Mouse (Mus musculus) kidney, adult 11 months (tissue): Measurements from ENCODE around the gene Fras1.

Source experiments
- DNase-seq: peaks from one replicate; pipeline ENCODE4 v3.0.0; 2022

The Fras1 gene

GRCm38 (mm10) chr5:96405139-96405842 lies 31.5 kb downstream of the Fras1 start:
- DNase-seq: no peak

GRCm38 (mm10) chr5:96408291-96408690 lies 34.5 kb downstream of the Fras1 start:
- no peak for DNase-seq

- DNase-seq: peak; percentile 19
Observed at GRCm38 (mm10) chr5:96412754-96413394, 39.1 kb downstream of the Fras1 start.

GRCm38 (mm10) chr5:96417121-96417520 lies 43.4 kb downstream of the Fras1 start:
- no peak for DNase-seq

- no peak for DNase-seq
Observed at GRCm38 (mm10) chr5:96421550-96421949, 47.8 kb downstream of the Fras1 start.

- DNase-seq: no peak
Observed at GRCm38 (mm10) chr5:96422716-96423115, 49.0 kb downstream of the Fras1 start.

- DNase-seq: no peak
Observed at GRCm38 (mm10) chr5:96425391-96425790, 51.6 kb downstream of the Fras1 start.

GRCm38 (mm10) chr5:96429532-96430141 lies 55.9 kb downstream of the Fras1 start:
- DNase-seq: no peak

GRCm38 (mm10) chr5:96437870-96438269 lies 64.1 kb downstream of the Fras1 start:
- DNase-seq: no peak

- no peak for DNase-seq
Observed at GRCm38 (mm10) chr5:96439811-96440210, 66.1 kb downstream of the Fras1 start.

GRCm38 (mm10) chr5:96447460-96447859 lies 73.7 kb downstream of the Fras1 start:
- DNase-seq: peak; percentile 50

GRCm38 (mm10) chr5:96452027-96452426 lies 78.3 kb downstream of the Fras1 start:
- DNase-seq: no peak

- DNase-seq: no peak
Observed at GRCm38 (mm10) chr5:96453386-96453785, 79.6 kb downstream of the Fras1 start.

GRCm38 (mm10) chr5:96454422-96454821 lies 80.7 kb downstream of the Fras1 start:
- DNase-seq: no peak

GRCm38 (mm10) chr5:96455241-96455640 lies 81.5 kb downstream of the Fras1 start:
- DNase-seq: no peak

- no peak for DNase-seq
Observed at GRCm38 (mm10) chr5:96457436-96457958, 83.7 kb downstream of the Fras1 start.

GRCm38 (mm10) chr5:96459605-96460004 lies 85.8 kb downstream of the Fras1 start:
- DNase-seq: no peak

- peak; percentile 8 for DNase-seq
Observed at GRCm38 (mm10) chr5:96462197-96462596, 88.4 kb downstream of the Fras1 start.

- DNase-seq: no peak
Observed at GRCm38 (mm10) chr5:96466461-96466860, 92.7 kb downstream of the Fras1 start.

GRCm38 (mm10) chr5:96471995-96472394 lies 98.2 kb downstream of the Fras1 start:
- peak; percentile 7 for DNase-seq

- no peak for DNase-seq
Observed at GRCm38 (mm10) chr5:96475488-96475887, 101.7 kb downstream of the Fras1 start.

- no peak for DNase-seq
Observed at GRCm38 (mm10) chr5:96479003-96479402, 105.2 kb downstream of the Fras1 start.

- DNase-seq: no peak
Observed at GRCm38 (mm10) chr5:96481159-96481558, 107.4 kb downstream of the Fras1 start.

- no peak for DNase-seq
Observed at GRCm38 (mm10) chr5:96482054-96482453, 108.3 kb downstream of the Fras1 start.
